8 mouse cellular contexts compared by ENCODE assay signal in genomic region chr5:72204507-72204906, GRCm38 (mm10). TPM values are rescaled to one million over a fixed set of nuclear protein-coding genes. Genes with fewer than 3 reads are reported as not detected.
A peak's percentile ranks its signal among the peaks of the same experiment; 100 is the strongest.
DNase-seq lines count a peak whose midpoint lies in the region; ATAC-seq and TF ChIP-seq lines count a peak whose summit lies in the region.
"Had no signal": no experiment of that assay in that cellular context is flagged by ENCODE, and none has a peak within 500 bp of the region (broad histone marks: within the 10 kb centered on the region; RNA-seq: fewer than 3 reads in every experiment).

No protein-coding gene starts in this region.

- 77% methylated on average over 2 of the region's 2 CpGs for WGBS in kidney, embryonic 15.5 days

- no peaks in the 10 kb centered on the region for H3K36me3 ChIP-seq in kidney, embryonic 15.5 days
- no peaks in the 10 kb centered on the region for H3K36me3 ChIP-seq in myocyte (ENCODE audit: control insufficient read depth, insufficient read depth)

- no peak overlapping the region for H3ac ChIP-seq in myocyte (ENCODE audit: control insufficient read depth, insufficient read length)

- H3K79me2 ChIP-seq in myocyte (ENCODE audit: control insufficient read depth, insufficient read depth), result no peaks in the 10 kb centered on the region

- no peak overlapping the region for H3K9ac ChIP-seq in kidney, embryonic 15.5 days

- no peak for ATAC-seq in kidney, embryonic 15.5 days (replicated peaks; ENCODE audit: low FRiP score)
- ATAC-seq in activated CD4-positive, CD25-positive, alpha-beta regulatory T cell, adult 4 months, result peak; percentile 65

- peaks cover 11% of the 10 kb centered on the region for H3K4me1 ChIP-seq in kidney, embryonic 15.5 days

- DNase-seq in kidney, adult 18-20 months, result no peak
- peak; percentile 84 for DNase-seq in induced T-regulatory cell, adult 2 months (ENCODE audit: low read depth)
- no peak for DNase-seq in right cerebral cortex, postnatal 14 days
- no peak for DNase-seq in cerebellum, postnatal 10 days
- DNase-seq: cerebellum, adult 11 months had no signal

- H3K4me2 ChIP-seq in kidney, embryonic 15.5 days, result peak overlapping the region; percentile 76
- H3K4me2 ChIP-seq in myocyte (ENCODE audit: low read depth), result peak overlapping the region; percentile 94

- no peaks in the 10 kb centered on the region for H3K9me3 ChIP-seq in kidney, embryonic 15.5 days (replicated peaks)

- H3K27ac ChIP-seq in kidney, embryonic 15.5 days, result no peak overlapping the region

- no peak for TF ChIP-seq POLR2A in myocyte (IDR thresholded peaks at IDR 0.05; ENCODE audit: insufficient read length, low read depth)

- H3K4me3 ChIP-seq in kidney, embryonic 15.5 days (replicated peaks), result peak overlapping the region; percentile 69
- peak overlapping the region; percentile 60 for H3K4me3 ChIP-seq in myocyte

- H3K27me3 ChIP-seq in kidney, embryonic 15.5 days, result no peaks in the 10 kb centered on the region
- H3K27me3 ChIP-seq in myocyte (ENCODE audit: control insufficient read depth, insufficient read depth, insufficient read length), result no peaks in the 10 kb centered on the region

TF ChIP-seq in myocyte, 11 proteins besides CTCF, POLR2A, EP300 and RAD21:
- TF ChIP-seq MAX (IDR thresholded peaks at IDR 0.05; ENCODE audit: low read depth), result no peak
- TF ChIP-seq REST (IDR thresholded peaks at IDR 0.05; ENCODE audit: insufficient read depth, insufficient read length), result no peak
- TF ChIP-seq MYOD1 (IDR thresholded peaks at IDR 0.05; ENCODE audit: control insufficient read depth in 1 of 3, insufficient read length in 2 of 3, low read depth in 2 of 3), result no peak
- TF ChIP-seq E2F4 (IDR thresholded peaks at IDR 0.05; ENCODE audit: insufficient read depth), result no peak
- no peak for TF ChIP-seq SRF (IDR thresholded peaks at IDR 0.05; ENCODE audit: control insufficient read depth, insufficient read length, low read depth)

RNA-seq across cellular contexts. Expression of gene Commd8, which starts 36.5 kb away (rescaled TPM):
- polyA plus RNA-seq in kidney, embryonic 15.5 days (2015; fragmentation: Nextera tagmentation; extraction: Ambion mirVana), result 136 and 166 TPM in 2 replicates
- polyA plus RNA-seq in activated CD4-positive, CD25-positive, alpha-beta regulatory T cell, adult 4 months (2017; shearing (Covaris generic)), result 100 to 1,000 TPM; 190 to 229 TPM
- 19.8 TPM for polyA plus RNA-seq in myocyte (2012; fragmentation: generic; extraction: Trizol)
